Mouse (Mus musculus) neutrophil, adult 65 days (primary cell): ENCODE data around the gene Ghrh. TPM values are rescaled to one million over a fixed set of nuclear protein-coding genes. Genes with fewer than 3 reads are reported as not detected.

Experiments
- total RNA-seq: library from RNA; stranded (reverse); gene quantifications from 2 replicates; pipeline ENCODE4 v1.2.4, GENCODE M21; 2023

Gene Ghrh
- not detected in 2 replicates for total RNA-seq

GRCm38 (mm10) chr2:157347361-157348159 is at the start of gene Ghrh:
Ghrh (minus strand) TSS chr2:157347506.

GRCm38 (mm10) chr2:157367184-157367893 is 20.0 kb upstream of the Ghrh start, which contains the start of gene Manbal:
Manbal (plus strand) TSS chr2:157367594.

Other genes with a start within 250 kb of the Ghrh start
- 576 and 586 TPM in 2 replicates for gene Samhd1, start 212.2 kb downstream of the Ghrh start, total RNA-seq
- 27.1 and 35.3 TPM in 2 replicates for gene Rbl1, start 143.0 kb downstream of the Ghrh start, total RNA-seq
- 97.4 and 98.2 TPM in 2 replicates for gene Rpn2, start 68.5 kb downstream of the Ghrh start, total RNA-seq
- gene Mroh8, start 68.0 kb downstream of the Ghrh start, total RNA-seq: not detected in 2 replicates
- 11.3 and 15.4 TPM in 2 replicates for gene Manbal, start 20.1 kb upstream of the Ghrh start, total RNA-seq
- gene Src, start 70.9 kb upstream of the Ghrh start, total RNA-seq: 0.52 and 0.82 TPM in 2 replicates
- 0.54 TPM in 1 of 2 replicates, not detected in the other for gene Nnat, start 212.6 kb upstream of the Ghrh start, total RNA-seq
- 90.2 and 127 TPM in 2 replicates for gene Blcap, start 223.8 kb upstream of the Ghrh start, total RNA-seq